Mouse (Mus musculus): ENCODE data around the gene Lrrc55. TPM values are rescaled to one million over a fixed set of nuclear protein-coding genes. Genes with fewer than 3 reads are reported as not detected.
A peak's percentile ranks its signal among the peaks of the same experiment; 100 is the strongest.

Lrrc55 gene
- polyA plus RNA-seq, 1 experiment from 2014 or later, result 5.2 TPM

DNA sequence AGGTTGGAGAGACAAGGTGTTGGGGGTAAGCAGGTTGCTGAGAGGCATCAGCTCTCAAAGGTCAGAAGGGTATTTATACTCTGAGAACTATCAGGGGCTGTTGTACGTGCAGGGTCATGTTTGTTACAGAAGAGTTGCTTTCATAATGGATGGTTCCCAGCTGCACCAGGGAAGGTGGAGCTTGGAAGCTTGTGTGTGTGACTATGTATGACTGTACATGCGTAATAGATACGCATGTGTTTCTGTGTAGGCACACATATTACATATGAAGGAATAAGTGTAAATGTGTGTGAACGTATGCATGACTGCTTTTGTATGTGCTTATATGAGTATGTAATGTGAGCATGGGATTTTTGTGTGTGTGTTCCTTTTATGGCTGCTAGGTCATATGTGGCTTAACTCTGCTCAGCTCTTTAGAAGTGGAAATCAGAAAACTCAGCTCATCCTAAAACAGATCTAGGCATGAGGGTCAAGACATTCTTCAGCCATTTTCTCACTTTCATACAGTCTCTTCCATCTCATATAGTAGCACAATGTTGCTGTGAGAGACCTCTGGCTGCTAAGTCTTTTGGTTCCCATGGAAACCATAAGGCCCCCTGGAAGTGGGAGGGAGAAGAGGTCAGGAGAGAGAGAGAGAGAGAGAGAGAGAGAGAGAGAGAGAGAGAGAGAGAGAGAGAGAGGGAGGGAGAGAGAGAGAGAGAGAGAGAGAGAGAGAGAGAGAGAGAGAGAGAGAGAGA is 35.9 kb downstream of the Lrrc55 start:
- Histone ChIP-seq H3K4me1 (replicated peaks; ENCODE audit: control insufficient read depth, insufficient read depth, low read length) (peaks cover 18% of the 10 kb centered on the region), H3K36me3 (ENCODE audit: control insufficient read depth, insufficient read depth, low read length) (no peaks in the 10 kb centered on the region), H3K4me3 (ENCODE audit: low read depth, low read length) (no peak overlapping the region), H3K27me3 (replicated peaks; ENCODE audit: control insufficient read depth, insufficient read depth, low read length) (no peaks in the 10 kb centered on the region), H3K27ac (ENCODE audit: low read depth) (peak overlapping the region; percentile 24; the same call in 1 of the 2 replicates), H3K9me3 (ENCODE audit: control insufficient read depth, low read length) (no peaks in the 10 kb centered on the region), H3K4me2 (ENCODE audit: low read length) (no peak overlapping the region), H3K9ac (ENCODE audit: low read length) (no peak overlapping the region)
- ATAC-seq (replicated peaks; ENCODE audit: low FRiP score, low TSS enrichment, low read depth) (no peak), DNase-seq (ENCODE audit: low spot score) (no peak)
- 56% methylated on average over 4 of the region's 4 CpGs for WGBS

DNA sequence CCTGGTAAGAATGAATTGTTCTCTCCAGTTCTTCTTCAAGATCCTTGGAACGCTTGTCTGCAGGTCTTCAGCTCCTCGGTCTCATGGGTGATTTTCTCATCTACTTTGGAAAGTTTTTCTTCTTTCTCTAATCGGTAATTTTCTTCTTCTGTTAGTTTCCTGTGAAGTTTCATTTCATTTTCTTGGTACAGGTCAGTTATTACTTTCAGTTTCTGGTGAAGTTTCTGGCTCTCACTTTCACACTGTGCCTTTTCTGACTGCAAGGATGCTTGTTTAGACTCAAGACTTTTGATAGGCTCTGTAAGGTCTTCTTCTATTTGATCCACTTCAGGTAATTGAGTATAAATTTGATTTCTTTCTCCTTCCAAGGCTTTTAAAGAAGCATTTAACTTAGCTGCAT is 39.6 kb downstream of the Lrrc55 start:
- no peak for ATAC-seq (replicated peaks; ENCODE audit: low FRiP score, low TSS enrichment, low read depth)
- 88% methylated on average over 3 of the region's 3 CpGs for WGBS

DNA sequence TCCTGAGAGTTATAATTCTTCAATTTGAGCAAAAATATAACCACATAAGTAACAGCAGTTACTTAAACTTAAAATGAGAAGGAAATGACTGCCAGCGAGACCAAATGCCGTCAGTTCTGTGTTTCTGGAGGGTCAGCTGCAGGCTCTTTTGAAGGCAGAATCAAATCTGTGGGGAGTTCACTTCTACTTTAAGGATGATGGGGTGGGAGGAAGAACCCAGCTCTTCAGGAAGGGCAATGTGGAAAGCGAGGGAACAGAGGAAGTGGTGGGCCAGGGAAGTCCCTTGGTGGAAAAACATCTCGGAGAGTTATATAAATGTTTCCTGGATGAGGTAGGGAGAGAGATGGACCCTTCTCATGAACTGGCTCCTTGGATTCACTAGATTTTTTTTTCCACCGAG is 40.9 kb downstream of the Lrrc55 start:
- H3K9ac ChIP-seq (ENCODE audit: low read length), result no peak overlapping the region
- H3K4me1 ChIP-seq (replicated peaks; ENCODE audit: control insufficient read depth, insufficient read depth, low read length), result peaks cover 7% of the 10 kb centered on the region
- DNase-seq (ENCODE audit: low spot score) (no peak), ATAC-seq (replicated peaks; ENCODE audit: low FRiP score, low TSS enrichment, low read depth) (no peak)
- H3K27me3 ChIP-seq (replicated peaks; ENCODE audit: control insufficient read depth, insufficient read depth, low read length), result no peaks in the 10 kb centered on the region
- no peak overlapping the region for H3K27ac ChIP-seq (ENCODE audit: low read depth)
- H3K36me3 ChIP-seq (ENCODE audit: control insufficient read depth, insufficient read depth, low read length), result no peaks in the 10 kb centered on the region
- no peaks in the 10 kb centered on the region for H3K9me3 ChIP-seq (ENCODE audit: control insufficient read depth, low read length)
- H3K4me3 ChIP-seq (ENCODE audit: low read depth, low read length), result no peak overlapping the region
- WGBS, result 85% methylated on average over 5 of the region's 5 CpGs
- no peak overlapping the region for H3K4me2 ChIP-seq (ENCODE audit: low read length)

More for the DNA sequence above, 39.6 kb downstream of the Lrrc55 start:
- no peak for DNase-seq (ENCODE audit: low spot score)
- Histone ChIP-seq H3K27ac (ENCODE audit: low read depth) (no peak overlapping the region), H3K36me3 (ENCODE audit: control insufficient read depth, insufficient read depth, low read length) (no peaks in the 10 kb centered on the region), H3K4me2 (ENCODE audit: low read length) (no peak overlapping the region), H3K9ac (ENCODE audit: low read length) (no peak overlapping the region), H3K4me3 (ENCODE audit: low read depth, low read length) (no peak overlapping the region), H3K4me1 (replicated peaks; ENCODE audit: control insufficient read depth, insufficient read depth, low read length) (peaks cover 13% of the 10 kb centered on the region), H3K27me3 (replicated peaks; ENCODE audit: control insufficient read depth, insufficient read depth, low read length) (no peaks in the 10 kb centered on the region), H3K9me3 (ENCODE audit: control insufficient read depth, low read length) (no peaks in the 10 kb centered on the region)

DNA sequence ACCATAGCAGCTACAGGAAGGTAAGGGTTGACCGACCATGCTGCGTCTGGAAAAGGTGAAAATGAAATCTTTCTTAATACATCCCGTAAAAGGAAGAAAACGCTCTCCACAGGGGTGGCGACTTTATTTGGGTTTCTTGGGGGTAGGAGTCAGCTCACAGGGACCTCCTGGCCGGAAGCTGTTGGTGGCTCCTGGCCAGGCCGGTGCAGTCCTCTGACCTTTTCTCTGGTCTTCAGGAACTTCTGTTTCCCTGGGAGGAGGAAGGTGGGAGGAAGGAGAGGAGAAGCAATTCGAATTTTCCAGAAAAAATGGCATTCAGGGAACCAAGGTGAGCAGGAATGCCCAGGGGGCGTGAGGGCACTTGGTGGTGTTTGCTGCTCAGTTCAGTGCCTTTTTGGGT is 41.7 kb downstream of the Lrrc55 start:
- WGBS, result 82% methylated on average over 9 of the region's 9 CpGs

DNA sequence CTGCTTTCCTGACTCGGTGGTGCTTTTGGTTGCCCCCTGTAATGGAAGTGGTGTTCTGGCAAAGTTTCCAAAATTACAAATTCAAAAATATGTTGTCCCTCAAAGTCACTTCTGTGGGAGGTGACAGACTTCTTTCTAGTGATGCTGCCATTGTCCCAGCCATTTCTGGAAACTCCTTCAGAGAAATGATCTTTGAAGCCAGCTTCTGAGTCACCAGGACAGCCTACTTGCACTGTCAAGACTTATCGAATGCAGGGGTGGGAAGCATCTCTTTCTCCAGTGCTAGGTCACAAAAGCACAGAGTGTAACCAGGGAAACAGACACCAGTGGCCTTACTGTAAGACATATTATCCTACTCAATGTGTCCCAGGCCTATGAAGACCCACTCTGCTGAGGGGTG is 45.8 kb downstream of the Lrrc55 start:
- H3K9ac ChIP-seq (ENCODE audit: low read length), result no peak overlapping the region
- H3K27me3 ChIP-seq (replicated peaks; ENCODE audit: control insufficient read depth, insufficient read depth, low read length), result no peaks in the 10 kb centered on the region
- DNase-seq (ENCODE audit: low spot score) (no peak), ATAC-seq (replicated peaks; ENCODE audit: low FRiP score, low TSS enrichment, low read depth) (no peak)
- no peaks in the 10 kb centered on the region for H3K36me3 ChIP-seq (ENCODE audit: control insufficient read depth, insufficient read depth, low read length)
- no peaks in the 10 kb centered on the region for H3K4me1 ChIP-seq (replicated peaks; ENCODE audit: control insufficient read depth, insufficient read depth, low read length)
- no peak overlapping the region for H3K4me2 ChIP-seq (ENCODE audit: low read length)
- WGBS, result 82% methylated on average over 2 of the region's 2 CpGs
- no peaks in the 10 kb centered on the region for H3K9me3 ChIP-seq (ENCODE audit: control insufficient read depth, low read length)
- H3K4me3 ChIP-seq (ENCODE audit: low read depth, low read length), result no peak overlapping the region
- no peak overlapping the region for H3K27ac ChIP-seq (ENCODE audit: low read depth)

More for the DNA sequence above, 41.7 kb downstream of the Lrrc55 start:
- ATAC-seq (replicated peaks; ENCODE audit: low FRiP score, low TSS enrichment, low read depth) (no peak), DNase-seq (ENCODE audit: low spot score) (peak; percentile 37)
- H3K4me1 ChIP-seq (replicated peaks; ENCODE audit: control insufficient read depth, insufficient read depth, low read length), result no peaks in the 10 kb centered on the region
- no peak overlapping the region for H3K4me3 ChIP-seq (ENCODE audit: low read depth, low read length)
- H3K9ac ChIP-seq (ENCODE audit: low read length), result no peak overlapping the region
- no peaks in the 10 kb centered on the region for H3K27me3 ChIP-seq (replicated peaks; ENCODE audit: control insufficient read depth, insufficient read depth, low read length)
- no peaks in the 10 kb centered on the region for H3K9me3 ChIP-seq (ENCODE audit: control insufficient read depth, low read length)
- H3K36me3 ChIP-seq (ENCODE audit: control insufficient read depth, insufficient read depth, low read length), result no peaks in the 10 kb centered on the region
- H3K4me2 ChIP-seq (ENCODE audit: low read length), result no peak overlapping the region
- no peak overlapping the region for H3K27ac ChIP-seq (ENCODE audit: low read depth)

DNA sequence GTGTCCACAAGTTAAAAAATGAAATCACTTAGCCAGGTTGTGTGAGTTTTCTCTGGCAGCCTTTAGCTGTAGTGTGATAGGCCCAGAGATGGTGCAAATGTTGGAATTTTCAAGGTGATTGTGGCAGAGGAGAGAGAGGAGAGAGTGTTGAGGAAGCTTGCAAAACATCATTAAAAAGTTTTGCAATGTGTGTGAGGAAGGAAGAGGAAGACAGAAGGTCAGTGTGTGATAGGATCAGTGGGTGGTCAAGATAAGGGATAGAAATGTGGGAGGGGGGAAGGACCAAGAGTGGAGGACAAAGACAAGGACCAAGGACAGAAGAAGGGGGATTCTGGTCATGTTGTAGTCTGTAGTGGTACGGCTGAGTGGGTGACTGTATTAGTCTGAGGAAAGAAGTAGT is 46.6 kb downstream of the Lrrc55 start:
- WGBS, result 80% methylated on average over 1 of the region's 1 CpGs
- H3K4me2 ChIP-seq (ENCODE audit: low read length), result no peak overlapping the region
- H3K27ac ChIP-seq (ENCODE audit: low read depth), result no peak overlapping the region

DNA sequence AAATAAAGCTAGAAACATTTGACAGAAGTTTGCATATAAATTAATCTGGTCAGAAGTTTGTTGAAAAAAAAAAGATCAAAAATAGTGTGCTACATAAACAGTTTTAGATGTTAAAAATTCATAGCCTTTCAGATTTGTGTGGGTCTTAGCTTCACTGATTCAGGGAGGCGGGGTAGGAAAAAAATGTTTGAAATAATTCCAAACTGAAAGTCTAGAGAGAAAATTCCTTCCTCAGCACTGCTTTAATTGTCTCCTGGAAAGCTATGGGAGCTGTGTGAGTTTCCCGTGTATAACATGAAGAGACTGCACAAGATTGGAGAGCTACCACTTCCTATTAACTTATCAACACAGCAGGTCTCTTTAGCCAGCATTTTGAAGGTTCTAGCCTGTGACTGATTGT is 49.5 kb downstream of the Lrrc55 start:
- Histone ChIP-seq H3K36me3 (ENCODE audit: control insufficient read depth, insufficient read depth, low read length) (no peaks in the 10 kb centered on the region), H3K4me1 (replicated peaks; ENCODE audit: control insufficient read depth, insufficient read depth, low read length) (no peaks in the 10 kb centered on the region), H3K9ac (ENCODE audit: low read length) (no peak overlapping the region), H3K9me3 (ENCODE audit: control insufficient read depth, low read length) (no peaks in the 10 kb centered on the region), H3K27me3 (replicated peaks; ENCODE audit: control insufficient read depth, insufficient read depth, low read length) (no peaks in the 10 kb centered on the region), H3K4me3 (ENCODE audit: low read depth, low read length) (no peak overlapping the region), H3K27ac (ENCODE audit: low read depth) (no peak overlapping the region), H3K4me2 (ENCODE audit: low read length) (no peak overlapping the region)
- DNase-seq (ENCODE audit: low spot score) (no peak), ATAC-seq (replicated peaks; ENCODE audit: low FRiP score, low TSS enrichment, low read depth) (no peak)
- WGBS, result 62% methylated on average over 2 of the region's 2 CpGs

More for the DNA sequence above, 46.6 kb downstream of the Lrrc55 start:
- no peak for ATAC-seq (replicated peaks; ENCODE audit: low FRiP score, low TSS enrichment, low read depth)
- no peaks in the 10 kb centered on the region for H3K27me3 ChIP-seq (replicated peaks; ENCODE audit: control insufficient read depth, insufficient read depth, low read length)
- H3K4me3 ChIP-seq (ENCODE audit: low read depth, low read length), result no peak overlapping the region
- H3K9me3 ChIP-seq (ENCODE audit: control insufficient read depth, low read length), result no peaks in the 10 kb centered on the region
- DNase-seq (ENCODE audit: low spot score), result no peak
- no peak overlapping the region for H3K9ac ChIP-seq (ENCODE audit: low read length)
- no peaks in the 10 kb centered on the region for H3K36me3 ChIP-seq (ENCODE audit: control insufficient read depth, insufficient read depth, low read length)
- no peaks in the 10 kb centered on the region for H3K4me1 ChIP-seq (replicated peaks; ENCODE audit: control insufficient read depth, insufficient read depth, low read length)

DNA sequence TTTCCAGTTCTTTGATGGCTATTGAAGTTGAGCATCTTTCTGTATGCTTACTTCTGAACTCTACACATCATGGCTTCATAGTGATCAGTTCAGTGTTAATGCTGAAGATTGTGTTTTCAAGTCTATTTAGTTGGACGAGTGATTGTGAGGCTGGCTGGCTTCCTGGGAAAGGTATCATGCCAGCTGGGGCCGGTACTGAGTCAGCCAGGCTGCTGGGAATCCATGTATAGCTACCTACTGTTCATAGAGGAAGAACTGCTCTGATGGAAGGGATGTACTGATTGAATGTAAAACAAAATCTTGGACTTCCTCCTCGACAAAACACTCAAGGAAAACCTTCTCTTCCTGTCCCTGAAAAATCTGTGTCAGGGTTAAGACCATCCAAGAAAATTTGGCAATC is 51.7 kb downstream of the Lrrc55 start:
- Histone ChIP-seq H3K27ac (ENCODE audit: low read depth) (no peak overlapping the region), H3K9me3 (ENCODE audit: control insufficient read depth, low read length) (no peaks in the 10 kb centered on the region), H3K4me1 (replicated peaks; ENCODE audit: control insufficient read depth, insufficient read depth, low read length) (no peaks in the 10 kb centered on the region), H3K36me3 (ENCODE audit: control insufficient read depth, insufficient read depth, low read length) (no peaks in the 10 kb centered on the region), H3K27me3 (replicated peaks; ENCODE audit: control insufficient read depth, insufficient read depth, low read length) (no peaks in the 10 kb centered on the region), H3K4me3 (ENCODE audit: low read depth, low read length) (no peak overlapping the region), H3K4me2 (ENCODE audit: low read length) (no peak overlapping the region), H3K9ac (ENCODE audit: low read length) (no peak overlapping the region)
- DNase-seq (ENCODE audit: low spot score), result no peak
- no peak for ATAC-seq (replicated peaks; ENCODE audit: low FRiP score, low TSS enrichment, low read depth)
- 78% methylated on average over 3 of the region's 3 CpGs for WGBS

DNA sequence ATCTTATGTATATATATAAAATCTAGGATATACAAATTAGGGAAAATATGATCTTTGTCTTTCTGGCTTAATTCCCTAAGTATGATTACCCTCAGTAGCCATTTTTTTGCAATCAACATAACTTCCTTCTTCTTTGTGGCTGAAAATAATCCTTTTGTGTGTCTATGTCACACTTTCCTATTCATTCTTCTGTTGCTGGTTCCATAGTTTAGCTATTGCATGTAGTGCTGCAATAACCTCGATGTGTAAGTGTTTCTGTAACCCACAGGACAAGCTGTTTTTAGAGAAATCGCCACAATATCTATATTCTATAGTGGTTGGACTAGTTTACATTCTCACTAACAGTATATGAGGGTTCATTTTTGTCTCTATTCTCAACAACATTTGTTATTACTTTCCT is 52.1 kb downstream of the Lrrc55 start:
- no peak overlapping the region for H3K4me2 ChIP-seq (ENCODE audit: low read length)
- no peaks in the 10 kb centered on the region for H3K9me3 ChIP-seq (ENCODE audit: control insufficient read depth, low read length)
- 92% methylated on average over 2 of the region's 2 CpGs for WGBS
- H3K36me3 ChIP-seq (ENCODE audit: control insufficient read depth, insufficient read depth, low read length), result no peaks in the 10 kb centered on the region
- H3K9ac ChIP-seq (ENCODE audit: low read length), result no peak overlapping the region
- H3K4me1 ChIP-seq (replicated peaks; ENCODE audit: control insufficient read depth, insufficient read depth, low read length), result no peaks in the 10 kb centered on the region
- H3K27me3 ChIP-seq (replicated peaks; ENCODE audit: control insufficient read depth, insufficient read depth, low read length), result no peaks in the 10 kb centered on the region
- DNase-seq (ENCODE audit: low spot score), result no peak
- H3K4me3 ChIP-seq (ENCODE audit: low read depth, low read length), result no peak overlapping the region
- H3K27ac ChIP-seq (ENCODE audit: low read depth), result no peak overlapping the region
- ATAC-seq (replicated peaks; ENCODE audit: low FRiP score, low TSS enrichment, low read depth), result no peak

All from intestine, embryonic 14.5 days (tissue).